Mouse (Mus musculus): ENCODE results near the gene Ifna6. TPM values are rescaled to one million over a fixed set of nuclear protein-coding genes. Genes with fewer than 3 reads are reported as not detected.
"Not testable (repeated sequence)": the region's sequence is repeated elsewhere in the genome, so short reads cannot be mapped to it uniquely, and the experiment has no call there.

The Ifna6 gene
- polyA plus RNA-seq, 1 experiment from 2014 or later = not detected

DNA sequence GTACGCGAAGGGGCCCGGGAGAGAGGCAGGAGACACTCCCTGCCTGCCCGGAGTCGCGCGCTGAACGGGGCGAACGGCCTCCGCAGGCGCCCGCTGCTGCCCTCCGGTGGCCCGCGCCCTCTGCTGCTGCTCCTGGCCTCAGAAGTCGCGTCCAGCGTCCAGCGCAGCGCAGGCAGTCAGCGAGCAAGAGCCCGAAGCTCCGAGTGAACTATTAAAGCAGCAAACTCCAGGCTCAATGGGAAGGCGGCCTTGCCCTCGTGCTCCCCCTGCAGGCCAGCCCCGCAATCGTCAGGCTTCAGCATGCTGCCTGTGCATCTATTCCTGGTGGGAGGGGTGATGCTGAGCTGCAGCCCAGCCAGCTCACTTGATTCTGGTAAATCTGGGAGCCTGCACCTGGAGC lies 30.1 kb upstream of the Ifna6 start, which contains the start of gene Gm13279:
Gene Gm13279, plus strand, starts transcription at position 301 of the 400 bp plus-strand sequence.
- not testable (repeated sequence) for H3K4me1 ChIP-seq (replicated peaks; ENCODE audit: control insufficient read depth, insufficient read depth, low read length); H3K4me3 ChIP-seq (ENCODE audit: low read depth, low read length); DNase-seq (ENCODE audit: low spot score); H3K27me3 ChIP-seq (replicated peaks; ENCODE audit: control insufficient read depth, insufficient read depth, low read length); H3K27ac ChIP-seq (ENCODE audit: low read depth, low read length); H3K36me3 ChIP-seq (ENCODE audit: control insufficient read depth, insufficient read depth, low read length); H3K9me3 ChIP-seq (ENCODE audit: control insufficient read depth, low read length); H3K4me2 ChIP-seq; H3K9ac ChIP-seq (ENCODE audit: low read depth, low read length); ATAC-seq (replicated peaks; ENCODE audit: low FRiP score)
- no CpG with 5 or more reads among the region's 28 CpGs for WGBS

DNA sequence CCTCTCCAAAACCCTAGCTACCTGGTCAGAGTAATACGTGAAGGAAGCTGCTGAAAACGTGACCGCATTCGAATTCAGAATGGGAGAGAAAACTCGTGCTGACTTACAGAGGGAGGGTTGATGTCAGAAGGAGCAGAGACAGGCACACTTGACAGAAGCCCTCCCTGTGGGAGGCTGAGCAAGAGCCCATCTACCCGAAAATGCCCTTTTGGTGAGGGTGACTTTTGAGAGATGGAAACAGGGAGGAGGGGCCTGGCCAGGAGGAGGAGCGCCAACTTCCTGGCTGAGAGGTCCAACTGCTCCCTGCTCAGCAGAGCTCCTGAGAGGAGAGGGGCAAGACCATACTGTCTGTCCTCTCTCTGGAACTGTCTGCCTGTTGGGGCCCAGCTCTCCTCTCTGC lies 27.9 kb upstream of the Ifna6 start, which contains the start of gene Gm13285:
Gene Gm13285, plus strand, starts transcription at position 301 of the 400 bp plus-strand sequence.
- H3K27me3 ChIP-seq (replicated peaks; ENCODE audit: control insufficient read depth, insufficient read depth, low read length); DNase-seq (ENCODE audit: low spot score); H3K4me2 ChIP-seq; H3K9me3 ChIP-seq (ENCODE audit: control insufficient read depth, low read length); ATAC-seq (replicated peaks; ENCODE audit: low FRiP score); H3K4me3 ChIP-seq (ENCODE audit: low read depth, low read length); H3K27ac ChIP-seq (ENCODE audit: low read depth, low read length); H3K4me1 ChIP-seq (replicated peaks; ENCODE audit: control insufficient read depth, insufficient read depth, low read length); H3K36me3 ChIP-seq (ENCODE audit: control insufficient read depth, insufficient read depth, low read length); H3K9ac ChIP-seq (ENCODE audit: low read depth, low read length): not testable (repeated sequence)
- 6% methylated on average over 2 of the region's 7 CpGs for WGBS

DNA sequence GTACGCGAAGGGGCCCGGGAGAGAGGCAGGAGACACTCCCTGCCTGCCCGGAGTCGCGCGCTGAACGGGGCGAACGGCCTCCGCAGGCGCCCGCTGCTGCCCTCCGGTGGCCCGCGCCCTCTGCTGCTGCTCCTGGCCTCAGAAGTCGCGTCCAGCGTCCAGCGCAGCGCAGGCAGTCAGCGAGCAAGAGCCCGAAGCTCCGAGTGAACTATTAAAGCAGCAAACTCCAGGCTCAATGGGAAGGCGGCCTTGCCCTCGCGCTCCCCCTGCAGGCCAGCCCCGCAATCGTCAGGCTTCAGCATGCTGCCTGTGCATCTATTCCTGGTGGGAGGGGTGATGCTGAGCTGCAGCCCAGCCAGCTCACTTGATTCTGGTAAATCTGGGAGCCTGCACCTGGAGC lies 24.3 kb upstream of the Ifna6 start, which contains the start of gene Gm13287:
Gene Gm13287, plus strand, starts transcription at position 301 of the 400 bp plus-strand sequence.
- not testable (repeated sequence) for H3K36me3 ChIP-seq (ENCODE audit: control insufficient read depth, insufficient read depth, low read length); H3K4me3 ChIP-seq (ENCODE audit: low read depth, low read length); H3K9me3 ChIP-seq (ENCODE audit: control insufficient read depth, low read length); ATAC-seq (replicated peaks; ENCODE audit: low FRiP score); H3K27ac ChIP-seq (ENCODE audit: low read depth, low read length); H3K27me3 ChIP-seq (replicated peaks; ENCODE audit: control insufficient read depth, insufficient read depth, low read length); H3K4me1 ChIP-seq (replicated peaks; ENCODE audit: control insufficient read depth, insufficient read depth, low read length); DNase-seq (ENCODE audit: low spot score); H3K4me2 ChIP-seq; H3K9ac ChIP-seq (ENCODE audit: low read depth, low read length)
- no CpG with 5 or more reads among the region's 29 CpGs for WGBS

DNA sequence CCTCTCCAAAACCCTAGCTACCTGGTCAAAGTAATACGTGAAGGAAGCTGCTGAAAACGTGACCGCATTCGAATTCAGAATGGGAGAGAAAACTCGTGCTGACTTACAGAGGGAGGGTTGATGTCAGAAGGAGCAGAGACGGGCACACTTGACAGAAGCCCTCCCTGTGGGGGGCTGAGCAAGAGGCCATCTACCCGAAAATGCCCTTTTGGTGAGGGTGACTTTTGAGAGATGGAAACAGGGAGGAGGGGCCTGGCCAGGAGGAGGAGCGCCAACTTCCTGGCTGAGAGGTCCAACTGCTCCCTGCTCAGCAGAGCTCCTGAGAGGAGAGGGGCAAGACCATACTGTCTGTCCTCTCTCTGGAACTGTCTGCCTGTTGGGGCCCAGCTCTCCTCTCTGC lies 22.0 kb upstream of the Ifna6 start, which contains the start of gene Gm13288:
Gene Gm13288, plus strand, starts transcription at position 301 of the 400 bp plus-strand sequence.
- not testable (repeated sequence) for H3K27me3 ChIP-seq (replicated peaks; ENCODE audit: control insufficient read depth, insufficient read depth, low read length); H3K4me2 ChIP-seq; H3K36me3 ChIP-seq (ENCODE audit: control insufficient read depth, insufficient read depth, low read length); H3K9me3 ChIP-seq (ENCODE audit: control insufficient read depth, low read length); H3K9ac ChIP-seq (ENCODE audit: low read depth, low read length); H3K4me1 ChIP-seq (replicated peaks; ENCODE audit: control insufficient read depth, insufficient read depth, low read length); ATAC-seq (replicated peaks; ENCODE audit: low FRiP score); H3K4me3 ChIP-seq (ENCODE audit: low read depth, low read length); DNase-seq (ENCODE audit: low spot score); H3K27ac ChIP-seq (ENCODE audit: low read depth, low read length)
- WGBS = no CpG with 5 or more reads among the region's 8 CpGs

DNA sequence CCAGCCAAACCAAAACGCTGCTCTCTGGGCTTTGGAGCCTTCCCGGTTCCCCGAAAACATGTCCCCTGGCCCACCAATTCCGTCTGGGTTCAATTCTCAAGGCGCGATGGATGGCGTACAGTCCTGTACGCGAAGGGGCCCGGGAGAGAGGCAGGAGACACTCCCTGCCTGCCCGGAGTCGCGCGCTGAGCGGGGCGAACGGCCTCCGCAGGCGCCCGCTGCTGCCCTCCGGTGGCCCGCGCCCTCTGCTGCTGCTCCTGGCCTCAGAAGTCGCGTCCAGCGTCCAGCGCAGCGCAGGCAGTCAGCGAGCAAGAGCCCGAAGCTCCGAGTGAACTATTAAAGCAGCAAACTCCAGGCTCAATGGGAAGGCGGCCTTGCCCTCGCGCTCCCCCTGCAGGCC lies 21.5 kb upstream of the Ifna6 start:
- not testable (repeated sequence) for H3K4me3 ChIP-seq (ENCODE audit: low read depth, low read length); H3K4me1 ChIP-seq (replicated peaks; ENCODE audit: control insufficient read depth, insufficient read depth, low read length); H3K9me3 ChIP-seq (ENCODE audit: control insufficient read depth, low read length); H3K36me3 ChIP-seq (ENCODE audit: control insufficient read depth, insufficient read depth, low read length); H3K27ac ChIP-seq (ENCODE audit: low read depth, low read length); H3K4me2 ChIP-seq; H3K27me3 ChIP-seq (replicated peaks; ENCODE audit: control insufficient read depth, insufficient read depth, low read length); ATAC-seq (replicated peaks; ENCODE audit: low FRiP score); DNase-seq (ENCODE audit: low spot score); H3K9ac ChIP-seq (ENCODE audit: low read depth, low read length)
- 3% methylated on average over 5 of the region's 34 CpGs for WGBS

DNA sequence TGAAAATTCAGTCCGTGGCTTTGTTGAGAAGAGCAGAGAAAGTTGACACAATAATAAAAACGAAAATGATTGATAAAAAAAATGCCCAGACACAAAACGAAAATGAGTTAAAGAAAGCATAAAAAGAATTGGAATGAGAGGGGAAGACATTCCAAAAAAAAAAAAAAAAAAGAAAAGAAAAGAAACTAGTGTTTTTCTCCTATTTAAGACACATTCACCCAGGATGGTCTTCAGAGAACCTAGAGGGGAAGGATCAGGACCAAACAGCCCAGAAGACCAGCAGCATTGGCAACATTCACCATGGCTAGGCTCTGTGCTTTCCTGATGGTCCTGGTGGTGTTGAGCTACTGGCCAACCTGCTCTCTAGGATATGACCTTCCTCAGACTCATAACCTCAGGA lies 11.3 kb upstream of the Ifna6 start, which contains the start of gene Ifna7:
Gene Ifna7, plus strand, starts transcription at position 301 of the 400 bp plus-strand sequence.
- Histone ChIP-seq H3K36me3 (ENCODE audit: control insufficient read depth, insufficient read depth, low read length) (no peaks in the 10 kb centered on the region), H3K27me3 (replicated peaks; ENCODE audit: control insufficient read depth, insufficient read depth, low read length) (no peaks in the 10 kb centered on the region), H3K9me3 (ENCODE audit: control insufficient read depth, low read length) (no peaks in the 10 kb centered on the region), H3K27ac (ENCODE audit: low read depth, low read length) (no peak within 1 kb of the TSS), H3K4me1 (replicated peaks; ENCODE audit: control insufficient read depth, insufficient read depth, low read length) (no peaks in the 10 kb centered on the region), H3K4me2 (no peak within 1 kb of the TSS), H3K9ac (ENCODE audit: low read depth, low read length) (no peak within 1 kb of the TSS), H3K4me3 (ENCODE audit: low read depth, low read length) (no peak within 1 kb of the TSS)
- ATAC-seq (replicated peaks; ENCODE audit: low FRiP score) (no peak), DNase-seq (ENCODE audit: low spot score) (no peak)
- WGBS = 48% methylated on average over 3 of the region's 3 CpGs

DNA sequence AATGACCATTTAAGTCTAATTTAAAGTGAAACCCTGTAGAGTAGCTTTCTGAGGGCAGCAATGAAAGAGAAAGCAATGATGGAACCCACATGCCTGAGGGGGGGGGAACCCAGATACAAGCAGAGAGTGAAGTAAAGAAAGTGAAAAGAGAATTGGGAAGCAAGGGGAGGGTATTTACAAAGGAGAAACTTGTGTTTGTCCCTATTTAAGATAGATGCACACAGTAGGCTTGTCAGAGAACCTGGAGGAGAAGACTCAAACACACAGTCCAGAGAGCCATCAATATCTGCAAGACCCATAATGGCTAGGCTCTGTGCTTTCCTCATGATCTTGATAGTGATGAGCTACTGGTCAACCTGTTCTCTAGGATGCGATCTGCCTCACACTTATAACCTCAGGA lies 7.6 kb upstream of the Ifna6 start, which contains the start of gene Ifna11:
Gene Ifna11, plus strand, starts transcription at position 301 of the 400 bp plus-strand sequence.
- WGBS = 69% methylated on average over 1 of the region's 1 CpGs
- H3K9me3 ChIP-seq (ENCODE audit: control insufficient read depth, low read length) = no peaks in the 10 kb centered on the region
- H3K4me2 ChIP-seq = no peak within 1 kb of the TSS
- ATAC-seq (replicated peaks; ENCODE audit: low FRiP score) (no peak), DNase-seq (ENCODE audit: low spot score) (no peak)
- H3K27me3 ChIP-seq (replicated peaks; ENCODE audit: control insufficient read depth, insufficient read depth, low read length) = no peaks in the 10 kb centered on the region
- H3K9ac ChIP-seq (ENCODE audit: low read depth, low read length) = no peak within 1 kb of the TSS
- H3K4me3 ChIP-seq (ENCODE audit: low read depth, low read length) = no peak within 1 kb of the TSS
- H3K36me3 ChIP-seq (ENCODE audit: control insufficient read depth, insufficient read depth, low read length) = no peaks in the 10 kb centered on the region
- H3K4me1 ChIP-seq (replicated peaks; ENCODE audit: control insufficient read depth, insufficient read depth, low read length) = no peaks in the 10 kb centered on the region
- H3K27ac ChIP-seq (ENCODE audit: low read depth, low read length) = no peak within 1 kb of the TSS

DNA sequence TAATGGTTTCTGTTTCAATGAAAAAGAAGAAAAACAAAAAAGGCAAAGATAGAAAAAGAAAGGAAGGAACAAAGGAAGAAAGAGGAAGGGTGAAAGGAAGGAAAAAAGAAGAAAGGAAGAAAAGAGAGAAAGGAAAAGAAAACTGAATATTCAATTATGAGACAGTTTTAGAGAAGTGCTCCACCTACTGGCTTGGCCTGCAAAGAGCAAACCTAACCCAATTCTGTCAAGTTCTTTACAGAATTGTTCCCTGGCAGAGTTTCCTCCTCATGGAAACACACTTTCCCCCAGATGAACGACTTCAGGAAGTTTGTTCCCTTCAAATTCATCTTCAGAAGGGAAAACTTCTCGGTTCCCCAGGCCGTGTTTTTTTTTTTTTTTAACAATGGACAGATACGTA lies 4.2 kb upstream of the Ifna6 start:
- Histone ChIP-seq H3K36me3 (ENCODE audit: control insufficient read depth, insufficient read depth, low read length) (no peaks in the 10 kb centered on the region), H3K27me3 (replicated peaks; ENCODE audit: control insufficient read depth, insufficient read depth, low read length) (no peaks in the 10 kb centered on the region), H3K4me1 (replicated peaks; ENCODE audit: control insufficient read depth, insufficient read depth, low read length) (no peaks in the 10 kb centered on the region), H3K4me3 (ENCODE audit: low read depth, low read length) (no peak overlapping the region), H3K4me2 (no peak overlapping the region), H3K27ac (ENCODE audit: low read depth, low read length) (no peak overlapping the region), H3K9ac (ENCODE audit: low read depth, low read length) (no peak overlapping the region), H3K9me3 (ENCODE audit: control insufficient read depth, low read length) (no peaks in the 10 kb centered on the region)
- WGBS = 24% methylated on average over 4 of the region's 4 CpGs
- ATAC-seq (replicated peaks; ENCODE audit: low FRiP score) (no peak), DNase-seq (ENCODE audit: low spot score) (no peak)

DNA sequence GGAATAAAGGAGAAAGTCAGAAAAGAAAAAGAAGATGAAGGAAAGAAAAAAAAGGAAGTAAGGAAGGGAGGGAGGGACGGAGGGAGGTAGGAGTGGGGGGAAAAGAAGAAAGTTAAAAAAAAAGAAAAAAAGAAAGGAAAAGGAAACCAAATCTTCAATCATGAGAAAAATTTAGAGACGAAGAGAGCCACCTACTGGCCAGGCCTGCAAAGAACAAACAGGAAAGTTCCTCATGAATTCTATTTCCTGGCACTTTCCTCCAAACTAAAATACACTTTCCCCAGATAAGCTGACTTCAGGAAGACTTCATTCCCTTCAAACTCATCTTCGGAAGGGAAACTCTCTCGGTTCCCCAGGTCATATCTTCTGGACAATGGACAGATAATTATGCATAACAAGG lies 3.3 kb downstream of the Ifna6 start:
- H3K4me3 ChIP-seq (ENCODE audit: low read depth, low read length) = no peak overlapping the region
- no peak overlapping the region for H3K4me2 ChIP-seq
- DNase-seq (ENCODE audit: low spot score) (no peak), ATAC-seq (replicated peaks; ENCODE audit: low FRiP score) (no peak)
- WGBS = 21% methylated on average over 4 of the region's 4 CpGs
- no peak overlapping the region for H3K27ac ChIP-seq (ENCODE audit: low read depth, low read length)
- H3K4me1 ChIP-seq (replicated peaks; ENCODE audit: control insufficient read depth, insufficient read depth, low read length) = no peaks in the 10 kb centered on the region
- no peaks in the 10 kb centered on the region for H3K27me3 ChIP-seq (replicated peaks; ENCODE audit: control insufficient read depth, insufficient read depth, low read length)
- H3K9ac ChIP-seq (ENCODE audit: low read depth, low read length) = no peak overlapping the region
- no peaks in the 10 kb centered on the region for H3K36me3 ChIP-seq (ENCODE audit: control insufficient read depth, insufficient read depth, low read length)
- no peaks in the 10 kb centered on the region for H3K9me3 ChIP-seq (ENCODE audit: control insufficient read depth, low read length)

All from liver, embryonic 11.5 days (tissue).